In the genomic region with DNA sequence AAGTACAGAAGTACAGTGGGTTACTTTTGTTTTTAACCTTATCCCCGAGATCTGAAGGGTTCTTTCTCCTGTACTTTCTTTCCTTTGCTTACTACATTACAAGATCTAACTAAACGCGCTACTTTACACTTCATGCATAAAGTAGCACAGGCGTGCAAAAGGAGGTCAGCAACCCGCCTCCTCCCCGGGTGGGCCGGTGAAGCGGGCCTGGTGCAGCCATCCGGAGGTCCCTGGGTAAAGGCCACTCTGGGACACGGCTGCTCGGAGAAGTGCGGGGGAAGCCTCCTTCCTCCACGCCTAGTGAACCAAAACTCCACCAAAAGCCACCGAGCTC, we compare ENCODE assay signal across 7 mouse cellular contexts. TPM values are rescaled to one million over a fixed set of nuclear protein-coding genes. Genes with fewer than 3 reads are reported as not detected.
DNase-seq lines count a peak whose midpoint lies in the region; ATAC-seq and TF ChIP-seq lines count a peak whose summit lies in the region.

No protein-coding gene starts in this region.

- H3K27ac ChIP-seq in neural tube, embryonic 11.5 days (ENCODE audit: low read depth, low read length): peak overlapping the region; percentile 91
- peak overlapping the region; percentile 85 for H3K27ac ChIP-seq in forebrain, embryonic 11.5 days (ENCODE audit: low read depth, low read length)
- peak overlapping the region; percentile 93 for H3K27ac ChIP-seq in limb, embryonic 14.5 days (replicated peaks; ENCODE audit: low read depth, low read length)
- H3K27ac ChIP-seq in stomach, embryonic 16.5 days (ENCODE audit: low read length): peak overlapping the region; percentile 95

- no peak; the same call in 1 of the 2 replicates for ATAC-seq in neural tube, embryonic 11.5 days (ENCODE audit: insufficient read depth, low FRiP score, low TSS enrichment)
- ATAC-seq in forebrain, embryonic 11.5 days (replicated peaks; ENCODE audit: low FRiP score): no peak
- ATAC-seq in limb, embryonic 14.5 days (ENCODE audit: low FRiP score, low read depth): peak; percentile 65
- ATAC-seq in stomach, embryonic 16.5 days (ENCODE audit: insufficient read depth, low FRiP score): no peak; the same call in 1 of the 2 replicates

- no peaks in the 10 kb centered on the region for H3K9me3 ChIP-seq in neural tube, embryonic 11.5 days (ENCODE audit: control insufficient read depth, low read length)
- H3K9me3 ChIP-seq in forebrain, embryonic 11.5 days (ENCODE audit: control insufficient read depth, low read length): no peaks in the 10 kb centered on the region
- no peaks in the 10 kb centered on the region for H3K9me3 ChIP-seq in limb, embryonic 14.5 days (ENCODE audit: control insufficient read depth, low read length)
- H3K9me3 ChIP-seq in stomach, embryonic 16.5 days (replicated peaks; ENCODE audit: control insufficient read depth, low read length): no peaks in the 10 kb centered on the region

- no peak for DNase-seq in neural tube, embryonic 11.5 days (ENCODE audit: low spot score)
- no peak for DNase-seq in neural tube, embryonic 10.5 days (ENCODE audit: extremely low spot score, low spot score)
- DNase-seq in forebrain, embryonic 11.5 days (ENCODE audit: low spot score): no peak
- DNase-seq in limb, embryonic 14.5 days (ENCODE audit: low spot score): no peak
- no peak for DNase-seq in testis, postnatal 14 days (ENCODE audit: low spot score)
- DNase-seq in layer of hippocampus, adult 9-10 months (ENCODE audit: low spot score): no peak

- peak overlapping the region; percentile 82 for H3K4me3 ChIP-seq in neural tube, embryonic 11.5 days (ENCODE audit: low read depth, low read length)
- peak overlapping the region; percentile 83 for H3K4me3 ChIP-seq in forebrain, embryonic 11.5 days (ENCODE audit: low read depth, low read length)
- peak overlapping the region; percentile 82 for H3K4me3 ChIP-seq in limb, embryonic 14.5 days (replicated peaks; ENCODE audit: low read length)
- H3K4me3 ChIP-seq in stomach, embryonic 16.5 days (replicated peaks; ENCODE audit: low read length): peak overlapping the region; percentile 89

- TF ChIP-seq POLR2A in limb, embryonic 14.5 days (IDR thresholded peaks at IDR 0.05; ENCODE audit: borderline replicate concordance, extremely low read depth, insufficient read depth, insufficient read length): 0 out of 2 replicates have a peak, but pooled peaks have one; percentile 87

- WGBS in neural tube, embryonic 11.5 days: 2% methylated on average over 14 of the region's 14 CpGs
- WGBS in forebrain, embryonic 11.5 days: 2% methylated on average over 14 of the region's 14 CpGs
- under 1% methylated on average over 14 of the region's 14 CpGs for WGBS in limb, embryonic 14.5 days
- under 1% methylated on average over 14 of the region's 14 CpGs for WGBS in stomach, embryonic 16.5 days

- no peaks in the 10 kb centered on the region for H3K36me3 ChIP-seq in neural tube, embryonic 11.5 days (ENCODE audit: control insufficient read depth, insufficient read depth, low read length)
- no peaks in the 10 kb centered on the region for H3K36me3 ChIP-seq in forebrain, embryonic 11.5 days (ENCODE audit: control insufficient read depth, insufficient read depth, low read length)
- H3K36me3 ChIP-seq in limb, embryonic 14.5 days (ENCODE audit: control insufficient read depth, insufficient read depth, low read length): no peaks in the 10 kb centered on the region
- no peaks in the 10 kb centered on the region for H3K36me3 ChIP-seq in stomach, embryonic 16.5 days (ENCODE audit: control insufficient read depth, insufficient read depth, low read length)

- peak overlapping the region; percentile 48 for H3K4me2 ChIP-seq in neural tube, embryonic 11.5 days (ENCODE audit: low read depth)
- peak overlapping the region; percentile 66 for H3K4me2 ChIP-seq in forebrain, embryonic 11.5 days (ENCODE audit: low read depth, low read length, severe bottlenecking)
- peak overlapping the region; percentile 69 for H3K4me2 ChIP-seq in limb, embryonic 14.5 days (replicated peaks; ENCODE audit: low read depth, low read length, severe bottlenecking)
- peak overlapping the region; percentile 75 for H3K4me2 ChIP-seq in stomach, embryonic 16.5 days (ENCODE audit: low read depth, low read length)

- peak overlapping the region; percentile 97 for H3K9ac ChIP-seq in neural tube, embryonic 11.5 days (ENCODE audit: low read length)
- H3K9ac ChIP-seq in forebrain, embryonic 11.5 days (ENCODE audit: low read length): peak overlapping the region; percentile 94
- H3K9ac ChIP-seq in limb, embryonic 14.5 days (ENCODE audit: low read depth, low read length, severe bottlenecking): peak overlapping the region; percentile 95
- H3K9ac ChIP-seq in stomach, embryonic 16.5 days (ENCODE audit: low read length): peak overlapping the region; percentile 96

- no peaks in the 10 kb centered on the region for H3K27me3 ChIP-seq in neural tube, embryonic 11.5 days (ENCODE audit: control insufficient read depth, insufficient read depth, low read length)
- no peaks in the 10 kb centered on the region for H3K27me3 ChIP-seq in forebrain, embryonic 11.5 days (ENCODE audit: control insufficient read depth, insufficient read depth, low read length)
- H3K27me3 ChIP-seq in limb, embryonic 14.5 days (ENCODE audit: control insufficient read depth, insufficient read depth, low read length): no peaks in the 10 kb centered on the region
- no peaks in the 10 kb centered on the region for H3K27me3 ChIP-seq in stomach, embryonic 16.5 days (ENCODE audit: control insufficient read depth, insufficient read depth, low read length)

- H3K4me1 ChIP-seq in neural tube, embryonic 11.5 days (ENCODE audit: control insufficient read depth, insufficient read depth, low read length): peaks cover 5% of the 10 kb centered on the region; the same call in 1 of the 2 replicates
- H3K4me1 ChIP-seq in forebrain, embryonic 11.5 days (replicated peaks; ENCODE audit: control insufficient read depth, insufficient read depth, low read length): no peaks in the 10 kb centered on the region
- peaks cover 5% of the 10 kb centered on the region for H3K4me1 ChIP-seq in limb, embryonic 14.5 days (ENCODE audit: control insufficient read depth, insufficient read depth, low read length)
- H3K4me1 ChIP-seq in stomach, embryonic 16.5 days (ENCODE audit: control insufficient read depth, insufficient read depth, low read length): no peaks in the 10 kb centered on the region; the same call in 1 of the 2 replicates

RNA-seq across cellular contexts. Expression of a gene that starts 0.3 kb away (rescaled TPM):
- 7.5 and 10.4 TPM in 2 replicates for polyA plus RNA-seq in neural tube, embryonic 11.5 days (2014; fragmentation: Nextera tagmentation; extraction: Ambion mirVana)
- polyA plus RNA-seq in forebrain, embryonic 11.5 days (2014; fragmentation: Nextera tagmentation; extraction: Ambion mirVana): 10.0 and 11.0 TPM in 2 replicates
- 5.5 and 5.6 TPM in 2 replicates for polyA plus RNA-seq in limb, embryonic 14.5 days (2012; rRNA removed)
- 5.6 and 6.1 TPM in 2 replicates for polyA plus RNA-seq in limb, embryonic 14.5 days (2014; fragmentation: Nextera tagmentation; extraction: Ambion mirVana)
- polyA plus RNA-seq in stomach, embryonic 16.5 days (2015; fragmentation: Nextera tagmentation; extraction: Ambion mirVana): 4.3 and 5.4 TPM in 2 replicates

RNA-seq across cellular contexts. Expression of a gene that starts 34.3 kb away (rescaled TPM):
- polyA plus RNA-seq in neural tube, embryonic 11.5 days (2014; fragmentation: Nextera tagmentation; extraction: Ambion mirVana): not detected in 2 replicates
- 0.43 and 0.44 TPM in 2 replicates for polyA plus RNA-seq in forebrain, embryonic 11.5 days (2014; fragmentation: Nextera tagmentation; extraction: Ambion mirVana)
- polyA plus RNA-seq in limb, embryonic 14.5 days (2012; rRNA removed): not detected in 2 replicates
- not detected in 2 replicates for polyA plus RNA-seq in limb, embryonic 14.5 days (2014; fragmentation: Nextera tagmentation; extraction: Ambion mirVana)
- 0.27 TPM in 1 of 2 replicates, not detected in the other for polyA plus RNA-seq in stomach, embryonic 16.5 days (2015; fragmentation: Nextera tagmentation; extraction: Ambion mirVana)
